Mouse (Mus musculus): ENCODE data around the gene Pip5k1a.

- no peak; the same call in 1 of the 2 replicates for TF ChIP-seq CTCF (conservative IDR thresholded peaks at IDR 0.05; ENCODE audit: insufficient read depth, insufficient read length, low read depth, low read length)
- TF ChIP-seq POLR2A (IDR thresholded peaks at IDR 0.05; ENCODE audit: low read depth, low read length) = no peak
Observed at GRCm38 (mm10) chr3:95052959-95053358, 53.8 kb downstream of the Pip5k1a start.

All from kidney, adult 2 months (tissue).